Mouse (Mus musculus) ovary, postnatal 10 days (tissue): ENCODE data around the gene Nacc1.
A peak's percentile ranks its signal among the peaks of the same experiment; 100 is the strongest.

Experiments
- DNase-seq: peaks from one replicate; pipeline ENCODE4 v3.0.0; 2022; ENCODE audit warnings: low spot score

Nacc1 gene

GRCm38 (mm10) chr8:84714161-84714560 lies 26.5 kb upstream of the Nacc1 start:
- DNase-seq = no peak

- no peak for DNase-seq
These were observed 25.7 kb upstream of the Nacc1 start for GRCm38 (mm10) chr8:84713381-84713780.

- DNase-seq = no peak
These were observed 25.1 kb upstream of the Nacc1 start for GRCm38 (mm10) chr8:84712759-84713120.

GRCm38 (mm10) chr8:84711933-84712758 lies 24.5 kb upstream of the Nacc1 start:
- no peak for DNase-seq

- DNase-seq = no peak
These were observed 23.6 kb upstream of the Nacc1 start for GRCm38 (mm10) chr8:84711312-84711711.

GRCm38 (mm10) chr8:84709931-84710330 lies 22.3 kb upstream of the Nacc1 start:
- DNase-seq = no peak

- DNase-seq = peak; percentile 66
These were observed 21.3 kb upstream of the Nacc1 start for GRCm38 (mm10) chr8:84708774-84709475.

GRCm38 (mm10) chr8:84708071-84708541 lies 20.4 kb upstream of the Nacc1 start:
- DNase-seq = no peak

GRCm38 (mm10) chr8:84707267-84707883 lies 19.7 kb upstream of the Nacc1 start:
- no peak for DNase-seq

- no peak for DNase-seq
These were observed 19.1 kb upstream of the Nacc1 start for GRCm38 (mm10) chr8:84706610-84707266.

GRCm38 (mm10) chr8:84705960-84706359 lies 18.3 kb upstream of the Nacc1 start:
- DNase-seq = no peak

GRCm38 (mm10) chr8:84704867-84705831 lies 17.5 kb upstream of the Nacc1 start:
- DNase-seq = no peak

GRCm38 (mm10) chr8:84704356-84704755 lies 16.7 kb upstream of the Nacc1 start:
- no peak for DNase-seq

- DNase-seq = no peak
These were observed 16.0 kb upstream of the Nacc1 start for GRCm38 (mm10) chr8:84703466-84704249.

- no peak for DNase-seq
These were observed 15.4 kb upstream of the Nacc1 start for GRCm38 (mm10) chr8:84702963-84703465.

GRCm38 (mm10) chr8:84702561-84702960 lies 14.9 kb upstream of the Nacc1 start:
- DNase-seq = no peak

GRCm38 (mm10) chr8:84700941-84701911 lies 13.6 kb upstream of the Nacc1 start, which contains the start of gene Lyl1:
Lyl1 (plus strand) TSS chr8:84701457.
- no peak for DNase-seq

- no peak for DNase-seq
These were observed 12.9 kb upstream of the Nacc1 start for GRCm38 (mm10) chr8:84700526-84700925.

GRCm38 (mm10) chr8:84699861-84700322 lies 12.2 kb upstream of the Nacc1 start:
- no peak for DNase-seq
